Mouse (Mus musculus): Measurements from ENCODE around the gene Nkrf.
"Not testable (repeated sequence)": the region's sequence is repeated elsewhere in the genome, so short reads cannot be mapped to it uniquely, and the experiment has no call there.

Gene Nkrf

GRCm38 (mm10) chrX:36902321-36903114, at the start of gene Nkrf:
Gene Nkrf (minus strand): TSS chrX:36902899.
- peak in 1 of 2 experiments; percentile 5 for DNase-seq (ENCODE audit: low spot score in 2 of 2)

- DNase-seq (ENCODE audit: low spot score in 2 of 2), result no peak
Observed at GRCm38 (mm10) chrX:36941106-36941505, 38.4 kb upstream of the Nkrf start.

GRCm38 (mm10) chrX:36939806-36940413, 37.2 kb upstream of the Nkrf start:
- no peak for DNase-seq (ENCODE audit: low spot score in 2 of 2)

- no peak for DNase-seq (ENCODE audit: low spot score in 2 of 2)
Observed at GRCm38 (mm10) chrX:36935326-36935966, 32.7 kb upstream of the Nkrf start.

GRCm38 (mm10) chrX:36930574-36930973, 27.9 kb upstream of the Nkrf start:
- DNase-seq (ENCODE audit: low spot score in 2 of 2), result no peak

GRCm38 (mm10) chrX:36929694-36930093, 27.0 kb upstream of the Nkrf start:
- no peak for DNase-seq (ENCODE audit: low spot score in 2 of 2)

- no peak for DNase-seq (ENCODE audit: low spot score in 2 of 2)
Observed at GRCm38 (mm10) chrX:36928791-36929190, 26.1 kb upstream of the Nkrf start.

- DNase-seq (ENCODE audit: low spot score in 2 of 2), result no peak
Observed at GRCm38 (mm10) chrX:36921346-36921745, 18.6 kb upstream of the Nkrf start.

GRCm38 (mm10) chrX:36917749-36918148, 15.1 kb upstream of the Nkrf start:
- no peak for DNase-seq (ENCODE audit: low spot score in 2 of 2)

- DNase-seq (ENCODE audit: low spot score in 2 of 2), result peak in 1 of 2 experiments; percentile 20
Observed at GRCm38 (mm10) chrX:36911343-36911742, 8.6 kb upstream of the Nkrf start.

GRCm38 (mm10) chrX:36906539-36906938, 3.8 kb upstream of the Nkrf start:
- no peak for DNase-seq (ENCODE audit: low spot score in 2 of 2)

GRCm38 (mm10) chrX:36903115-36903768, 543 bp upstream of the Nkrf start:
- DNase-seq (ENCODE audit: low spot score in 2 of 2), result peak; percentile 78 to 84

GRCm38 (mm10) chrX:36901655-36902054, 1.0 kb downstream of the Nkrf start:
- no peak for DNase-seq (ENCODE audit: low spot score in 2 of 2)

- DNase-seq (ENCODE audit: low spot score in 2 of 2), result not testable (repeated sequence)
Observed at GRCm38 (mm10) chrX:36898931-36899330, 3.8 kb downstream of the Nkrf start.

- DNase-seq (ENCODE audit: low spot score in 2 of 2), result peak in 1 of 2 experiments; percentile 16
Observed at GRCm38 (mm10) chrX:36884719-36885118, 18.0 kb downstream of the Nkrf start.

GRCm38 (mm10) chrX:36874704-36875128, 28.0 kb downstream of the Nkrf start:
- peak; percentile 7 to 17 for DNase-seq (ENCODE audit: low spot score in 2 of 2)

GRCm38 (mm10) chrX:36874178-36874696, 28.5 kb downstream of the Nkrf start:
- peak; percentile 78 to 87 for DNase-seq (ENCODE audit: low spot score in 2 of 2)

- DNase-seq (ENCODE audit: low spot score in 2 of 2), result no peak
Observed at GRCm38 (mm10) chrX:36873765-36874164, 28.9 kb downstream of the Nkrf start, which contains the start of the genes Ube2a and C330007P06Rik. Gene Ube2a (plus strand): TSS chrX:36873900. Gene C330007P06Rik (minus strand): TSS chrX:36874111.

- DNase-seq (ENCODE audit: low spot score in 2 of 2), result no peak
Observed at GRCm38 (mm10) chrX:36870372-36870771, 32.3 kb downstream of the Nkrf start.

- DNase-seq (ENCODE audit: low spot score in 2 of 2), result no peak
Observed at GRCm38 (mm10) chrX:36864609-36865328, 37.9 kb downstream of the Nkrf start.
